In genomic region chr14:25767725-25768203, GRCm38 (mm10) we compare ENCODE assay signal across 8 mouse cellular contexts. TPM values are rescaled to one million over a fixed set of nuclear protein-coding genes. Genes with fewer than 3 reads are reported as not detected.
A peak's percentile ranks its signal among the peaks of the same experiment; 100 is the strongest.
DNase-seq lines count a peak whose midpoint lies in the region; ATAC-seq lines count a peak whose summit lies in the region.

No protein-coding gene starts in this region.

- no peaks in the 10 kb centered on the region for H3K27me3 ChIP-seq in kidney, embryonic 16.5 days (ENCODE audit: insufficient read depth, low read length)

- H3K4me2 ChIP-seq in kidney, embryonic 16.5 days (replicated peaks; ENCODE audit: low read depth, low read length): peak overlapping the region; percentile 94

- H3K4me1 ChIP-seq in kidney, embryonic 16.5 days (ENCODE audit: insufficient read depth, low read length): peaks cover 33% of the 10 kb centered on the region

- peak overlapping the region; percentile 80 for H3K4me3 ChIP-seq in kidney, embryonic 16.5 days (ENCODE audit: low read length)

- peak overlapping the region; percentile 90 for H3K27ac ChIP-seq in kidney, embryonic 16.5 days (ENCODE audit: low read length)

- H3K9me3 ChIP-seq in kidney, embryonic 16.5 days (ENCODE audit: low read length): no peaks in the 10 kb centered on the region

- WGBS in kidney, embryonic 16.5 days: 12% methylated on average over 6 of the region's 6 CpGs

- peak; percentile 37 to 41 for DNase-seq in thymus, postnatal 36 days
- DNase-seq in thymus, postnatal 25 days: no peak
- peak; percentile 73 for DNase-seq in heart, adult 8-10 months (ENCODE audit: low spot score)
- DNase-seq in cerebellum, adult 11 months: no peak
- DNase-seq in spleen, adult 12 weeks (ENCODE audit: low spot score): no peak
- no peak for DNase-seq in urinary bladder, adult 2 months (ENCODE audit: low spot score)

- H3K9ac ChIP-seq in kidney, embryonic 16.5 days (replicated peaks; ENCODE audit: low read length): peak overlapping the region; percentile 86

- no peaks in the 10 kb centered on the region for H3K36me3 ChIP-seq in kidney, embryonic 16.5 days (ENCODE audit: insufficient read depth, low read length)

- no peak for ATAC-seq in kidney, embryonic 16.5 days (ENCODE audit: low FRiP score, low TSS enrichment)
- ATAC-seq in megakaryocyte, adult 5-6 weeks (ENCODE audit: poor library complexity, severe bottlenecking): peak; percentile 29; the same call in 1 of the 2 replicates

RNA-seq across cellular contexts. Expression of gene Zcchc24, which starts 1.1 kb away (rescaled TPM):
- 10 to 100 TPM; 28.3 to 37.1 (median 32.0) TPM for total RNA-seq in heart, adult 8-10 months (2022)
- polyA plus RNA-seq in kidney, embryonic 16.5 days (2015; fragmentation: Nextera tagmentation; extraction: Ambion mirVana): 12.2 and 17.3 TPM in 2 replicates
- 33.6 and 37.0 TPM in 2 replicates for total RNA-seq in megakaryocyte, adult 5-6 weeks (2015)
- total RNA-seq in megakaryocyte, adult 5-6 weeks (2017): 23.2 and 24.1 TPM in 2 replicates
- 62.1 and 79.7 TPM in 2 replicates for polyA plus RNA-seq in urinary bladder, adult 2 months (2012; rRNA removed)

Comparison
In these comparisons a context has a peak if more than half of its experiments do, and no peak if none do; other contexts are left out.
1. DNase-seq: peak in thymus, postnatal 36 days (2 of 2) and heart, adult 8-10 months (single experiment); none in thymus, postnatal 25 days (single experiment), cerebellum, adult 11 months (single experiment), spleen, adult 12 weeks (single experiment) and urinary bladder, adult 2 months (single experiment).